Mouse (Mus musculus) CH12.LX (cell line): ENCODE measurements around the gene Ccdc146. TPM values are rescaled to one million over a fixed set of nuclear protein-coding genes. Genes with fewer than 3 reads are reported as not detected.

Source experiments
- DNase-seq: peaks from one replicate; pipeline ENCODE4 v3.0.0-alpha.2; 2013; ENCODE audit errors: extremely low read depth
- H3K27ac ChIP-seq: 2 replicates; pipeline ENCODE4 v1.5.1; 2012; ENCODE audit warnings: low read depth, mild to moderate bottlenecking, control low read depth, moderate library complexity; ENCODE audit not compliant: insufficient read depth
- H3K27me3 ChIP-seq: replicated peaks from 2 replicates; pipeline ENCODE3; 2012; ENCODE audit warnings: inconsistent platforms
- H3K36me3 ChIP-seq, 2 experiments: replicated peaks in 1 of 2; 2 replicates each; pipeline versions ENCODE3 to v1.6.1; 2012; ENCODE audit warnings: inconsistent platforms in 1 of 2, low read length in 1 of 2, mild to moderate bottlenecking in 1 of 2, mixed read lengths in 1 of 2, moderate library complexity in 1 of 2; ENCODE audit not compliant: control insufficient read depth in 1 of 2, insufficient read depth in 1 of 2
- H3K4me1 ChIP-seq, 2 experiments: 2 replicates each; pipeline ENCODE4 v1.6.1; 2012; ENCODE audit warnings: inconsistent platforms in 1 of 2, moderate library complexity in 1 of 2; ENCODE audit not compliant: insufficient read depth in 2 of 2, control insufficient read depth in 1 of 2
- H3K4me2 ChIP-seq: 2 replicates; pipeline ENCODE4 v1.6.1; 2012; ENCODE audit warnings: low read depth, mild to moderate bottlenecking, control low read depth; ENCODE audit not compliant: poor library complexity, insufficient read depth, severe bottlenecking
- H3K4me3 ChIP-seq, 3 experiments: fragments of 150-350 bp in 1 of 3; sonication (generic) in 1 of 3; replicated peaks in 1 of 3; 2 replicates each; pipeline versions ENCODE3 to v1.5.1; 2011 to 2012; ENCODE audit warnings: low read depth in 2 of 3, low read length in 2 of 3, mild to moderate bottlenecking in 2 of 3, moderate library complexity in 2 of 3, control low read depth in 1 of 3, improper control_type of control experiment in 1 of 3, inconsistent platforms in 1 of 3, mixed read lengths in 1 of 3; ENCODE audit not compliant: poor library complexity in 1 of 3
- H3K79me2 ChIP-seq: replicated peaks from 2 replicates; pipeline ENCODE4 v1.6.1; 2012; ENCODE audit warnings: mild to moderate bottlenecking, moderate library complexity; ENCODE audit not compliant: control insufficient read depth, poor library complexity, insufficient read depth, severe bottlenecking; ENCODE audit errors: extremely low read depth
- H3K9ac ChIP-seq: 2 replicates; pipeline ENCODE4 v1.6.1; 2012; ENCODE audit warnings: low read depth, mild to moderate bottlenecking, control low read depth, moderate library complexity; ENCODE audit not compliant: insufficient read depth
- H3K9me3 ChIP-seq: replicated peaks from 2 replicates; pipeline ENCODE3; 2012; ENCODE audit warnings: low read length, inconsistent platforms, mixed read lengths
- CHD1 ChIP-seq: IDR thresholded peaks from 2 replicates; pipeline ENCODE4 v1.6.1; 2012; ENCODE audit warnings: low read depth, low read length, improper control_type of control experiment, inconsistent platforms
- CHD2 ChIP-seq: IDR thresholded peaks from 2 replicates; pipeline ENCODE4 v1.6.1; 2011; ENCODE audit warnings: low read length, improper control_type of control experiment
- CTCF ChIP-seq, 2 experiments: IDR thresholded peaks in 1 of 2; conservative IDR thresholded peaks in 1 of 2; 2 replicates each; pipeline ENCODE4 v1.5.1; 2011 to 2012; ENCODE audit warnings: low read depth in 2 of 2, low read length in 2 of 2, improper control_type of control experiment in 1 of 2, inconsistent platforms in 1 of 2, mild to moderate bottlenecking in 1 of 2, moderate library complexity in 1 of 2
- E2F4 ChIP-seq: IDR thresholded peaks from 2 replicates; pipeline ENCODE4 v1.6.1; 2011; ENCODE audit warnings: low read depth, low read length, improper control_type of control experiment; ENCODE audit not compliant: insufficient replicate concordance
- ETS1 ChIP-seq: conservative IDR thresholded peaks from 2 replicates; pipeline ENCODE4 v1.6.1; 2012; ENCODE audit warnings: low read depth, mild to moderate bottlenecking, inconsistent platforms, low read length, improper control_type of control experiment, moderate library complexity
- GABPA ChIP-seq: IDR thresholded peaks from 2 replicates; pipeline ENCODE4 v1.6.1; 2012; ENCODE audit warnings: low read depth, low read length, improper control_type of control experiment, inconsistent platforms; ENCODE audit not compliant: insufficient replicate concordance
- JUND ChIP-seq: conservative IDR thresholded peaks from 2 replicates; pipeline ENCODE4 v1.6.1; 2011; ENCODE audit warnings: low read depth, low read length, improper control_type of control experiment
- MAFK ChIP-seq: IDR thresholded peaks from 2 replicates; pipeline ENCODE4 v1.6.1; 2011; ENCODE audit warnings: low read length, improper control_type of control experiment; ENCODE audit not compliant: insufficient replicate concordance
- MAX ChIP-seq: IDR thresholded peaks from 2 replicates; pipeline ENCODE4 v1.6.1; 2011; ENCODE audit warnings: low read length, improper control_type of control experiment
- MAZ ChIP-seq: IDR thresholded peaks from 2 replicates; pipeline ENCODE4 v1.6.1; 2012; ENCODE audit warnings: low read depth, mild to moderate bottlenecking, inconsistent platforms, low read length, improper control_type of control experiment, moderate library complexity
- MEF2A ChIP-seq: IDR thresholded peaks from 2 replicates; pipeline ENCODE4 v1.6.1; 2014; ENCODE audit warnings: low read depth, mild to moderate bottlenecking, inconsistent platforms, low read length, improper control_type of control experiment, borderline replicate concordance
- NRF1 ChIP-seq: IDR thresholded peaks from 2 replicates; pipeline ENCODE4 v1.6.1; 2014; ENCODE audit warnings: low read depth, mild to moderate bottlenecking, inconsistent platforms, low read length, improper control_type of control experiment, moderate library complexity
- PAX5 ChIP-seq: IDR thresholded peaks from 2 replicates; pipeline ENCODE4 v1.6.1; 2012; ENCODE audit warnings: low read length, inconsistent platforms, mixed read lengths
- POLR2A ChIP-seq: IDR thresholded peaks from 2 replicates; pipeline ENCODE4 v1.6.1; 2011; ENCODE audit warnings: low read depth, mild to moderate bottlenecking, improper control_type of control experiment, low read length
- TBP ChIP-seq: conservative IDR thresholded peaks from 2 replicates; pipeline ENCODE4 v1.6.1; 2011; ENCODE audit warnings: low read depth, low read length, improper control_type of control experiment
- UBTF ChIP-seq: IDR thresholded peaks from 2 replicates; pipeline ENCODE4 v1.6.1; 2012; ENCODE audit warnings: low read depth, mild to moderate bottlenecking, inconsistent platforms, low read length, improper control_type of control experiment, moderate library complexity
- USF1 ChIP-seq: IDR thresholded peaks from 2 replicates; pipeline ENCODE4 v1.6.1; 2014; ENCODE audit warnings: low read depth, mild to moderate bottlenecking, inconsistent platforms, low read length, improper control_type of control experiment
- USF2 ChIP-seq: conservative IDR thresholded peaks from 2 replicates; pipeline ENCODE4 v1.6.1; 2011; ENCODE audit warnings: low read depth, low read length, improper control_type of control experiment
- ZC3H11A ChIP-seq: IDR thresholded peaks from 2 replicates; pipeline ENCODE4 v1.6.1; 2012; ENCODE audit warnings: low read depth, mild to moderate bottlenecking, inconsistent platforms, low read length, improper control_type of control experiment
- ZMIZ1 ChIP-seq: IDR thresholded peaks from 2 replicates; pipeline ENCODE4 v1.6.1; 2012; ENCODE audit warnings: low read depth, mild to moderate bottlenecking, inconsistent platforms, low read length, improper control_type of control experiment
- dilution Hi-C: fragments of 300-500 bp; cut with MboI; formaldehyde crosslinking; loops from 2 replicates; pipeline ENCODE4 v1.14.3; 2020; ENCODE audit warnings: low sequenced_read_pairs; ENCODE audit not compliant: extremely low pct_unique_long_range_greater_than_20kb, extremely low pct_ligation_motif_present
- in situ Hi-C: fragments of 300-500 bp; cut with MboI; formaldehyde crosslinking; loops from 3 replicates; pipeline ENCODE4 v1.14.3; 2019; ENCODE audit warnings: low sequenced_read_pairs, low pct_ligation_motif_present, low pct_unique_long_range_greater_than_20kb, mixed read lengths
- polyA plus RNA-seq: library from polyadenylated mRNA; unstranded; fragments of >175 nt; gene quantifications from 2 replicates; pipeline ENCODE4 v1.2.1, GENCODE M21; 2012; ENCODE audit warnings: low read depth; ENCODE audit not compliant: insufficient read length
- total RNA-seq, 2 experiments: library from RNA; depleted of rRNA; stranded (reverse); fragments of 300-350 nt in 1 of 2; fragments of >200 nt in 1 of 2; gene quantifications; 2 replicates each; pipeline ENCODE4 v1.2.3; 2012 to 2014

The Ccdc146 gene
- total and polyA plus RNA-seq, 3 experiments, result 0.17 to 0.21 TPM; not detected in 1

DNA sequence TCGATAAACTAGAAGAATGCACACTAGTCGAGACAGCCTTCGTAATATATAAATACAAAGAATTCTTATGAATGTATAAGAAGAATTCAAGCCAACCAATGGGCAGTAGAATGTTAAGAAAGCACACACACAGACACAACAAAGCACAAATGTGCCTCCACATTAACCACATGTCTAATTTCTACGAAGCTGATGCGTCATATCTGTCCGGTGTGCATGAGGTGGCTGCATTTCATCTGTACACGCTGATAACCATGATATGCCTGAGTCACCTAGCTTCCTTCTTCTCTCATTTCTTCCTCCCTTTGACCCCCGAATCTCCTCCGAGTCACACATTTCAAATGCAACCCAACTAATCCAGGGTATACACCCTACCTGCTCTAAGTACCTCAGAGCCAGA lies 39.5 kb downstream of the Ccdc146 start:
- Histone ChIP-seq H3K4me2 (no peak overlapping the region), H3K9ac (no peak overlapping the region), H3K36me3 (no peaks in the 10 kb centered on the region), H3K79me2 (no peaks in the 10 kb centered on the region), H3K4me1 (peaks cover 16 to 47% of the 10 kb centered on the region in 2 experiments; a peak in 3 of 4 replicates), H3K27ac (no peak overlapping the region), H3K27me3 (no peaks in the 10 kb centered on the region), H3K4me3 (no peak overlapping the region), H3K9me3 (no peaks in the 10 kb centered on the region)
- DNase-seq, result no peak
- no peak for TF ChIP-seq NRF1
- TF ChIP-seq USF2, result no peak
- no peak for TF ChIP-seq E2F4
- TF ChIP-seq PAX5, result no peak
- TF ChIP-seq MAFK, result no peak
- TF ChIP-seq CTCF (conservative IDR thresholded peaks at IDR 0.05 in 1 of 2, IDR thresholded peaks at IDR 0.05 in 1 of 2; ENCODE audit: low read depth in 2 of 2, low read length in 2 of 2), result no peak
- no peak for TF ChIP-seq ETS1
- no peak for TF ChIP-seq CHD1
- TF ChIP-seq ZMIZ1, result no peak
- no peak for TF ChIP-seq MAX
- no peak for TF ChIP-seq TBP
- TF ChIP-seq MAZ, result no peak
- no peak for TF ChIP-seq USF1
- no peak for TF ChIP-seq POLR2A
- no peak for TF ChIP-seq JUND
- no peak for TF ChIP-seq UBTF
- TF ChIP-seq GABPA, result no peak
- dilution Hi-C loops, result no loop called here
- in situ Hi-C loops, result no loop called here

DNA sequence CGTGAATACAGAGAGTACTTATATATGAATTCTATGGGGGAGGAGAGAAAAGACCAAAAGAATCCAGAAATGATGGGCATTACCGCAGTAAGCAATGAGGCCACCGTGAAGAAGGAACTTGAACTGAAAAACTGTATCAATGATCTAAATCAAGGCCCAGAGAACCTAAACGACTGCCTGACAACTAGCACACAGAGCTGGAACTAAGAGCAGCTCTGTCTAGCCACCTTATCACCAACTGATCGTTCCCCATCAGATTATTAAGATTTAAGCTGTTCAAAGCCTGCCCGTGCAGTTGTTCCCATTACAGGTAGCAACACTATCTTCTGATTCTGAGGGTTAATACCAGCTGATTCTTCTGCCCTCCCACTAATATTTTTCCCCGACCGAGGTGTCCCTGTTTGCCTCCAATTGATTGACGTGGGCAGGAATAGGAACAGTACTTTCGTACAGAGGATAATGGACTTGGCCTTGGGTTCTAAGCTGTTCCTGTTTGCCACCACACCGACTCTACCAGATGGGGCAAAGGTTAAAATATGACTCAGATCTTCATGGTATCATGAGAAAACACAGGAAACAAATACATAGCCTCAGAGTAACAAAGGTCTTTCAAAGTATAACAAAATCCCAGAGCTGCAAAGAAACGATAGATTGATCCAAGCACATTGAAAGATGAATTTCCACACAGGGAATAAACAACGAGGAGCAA lies 40.1 kb downstream of the Ccdc146 start:
- no peaks in the 10 kb centered on the region for H3K36me3 ChIP-seq
- DNase-seq, result no peak
- H3K4me3 ChIP-seq, result no peak overlapping the region
- H3K4me1 ChIP-seq, result peaks cover 16 to 47% of the 10 kb centered on the region in 2 experiments; a peak in 3 of 4 replicates
- in situ Hi-C loops, result no loop called here
- dilution Hi-C loops, result no loop called here
- no peaks in the 10 kb centered on the region for H3K27me3 ChIP-seq
- H3K27ac ChIP-seq, result no peak overlapping the region
- H3K4me2 ChIP-seq, result no peak overlapping the region
- H3K9me3 ChIP-seq, result no peaks in the 10 kb centered on the region
- H3K9ac ChIP-seq, result no peak overlapping the region
- no peaks in the 10 kb centered on the region for H3K79me2 ChIP-seq
- TF ChIP-seq POLR2A, result no peak
- TF ChIP-seq CHD2, result no peak
- TF ChIP-seq ETS1, result no peak
- no peak for TF ChIP-seq ZC3H11A
- no peak for TF ChIP-seq TBP
- no peak for TF ChIP-seq MEF2A
- no peak for TF ChIP-seq UBTF
